Mouse (Mus musculus) G1E (cell line): ENCODE data around the gene Mrnip. TPM values are rescaled to one million over a fixed set of nuclear protein-coding genes. Genes with fewer than 3 reads are reported as not detected.

ENCODE experiments used
- ATAC-seq: 2 replicates; pipeline ENCODE4 v1.8.0; 2016; ENCODE audit warnings: mild to moderate bottlenecking; ENCODE audit not compliant: insufficient number of reproducible peaks, poor library complexity, low FRiP score, severe bottlenecking; ENCODE audit errors: extremely low read depth
- DNase-seq: peaks from one replicate; pipeline ENCODE4 v3.0.0; 2012; ENCODE audit warnings: low spot score
- H3K27me3 ChIP-seq: 2 replicates; pipeline ENCODE4 v1.6.1; 2012; ENCODE audit warnings: mild to moderate bottlenecking, low read length, inconsistent platforms; ENCODE audit not compliant: insufficient read depth
- H3K36me3 ChIP-seq: replicated peaks from 2 replicates; pipeline ENCODE3; 2012; ENCODE audit warnings: mild to moderate bottlenecking, inconsistent platforms
- H3K4me1 ChIP-seq: 2 replicates; pipeline ENCODE4 v1.6.1; 2012; ENCODE audit warnings: low read depth, low read length, inconsistent platforms, mixed read lengths; ENCODE audit not compliant: insufficient read depth
- H3K4me3 ChIP-seq: 2 replicates; pipeline ENCODE4 v1.5.1; 2012; ENCODE audit warnings: low read depth, mild to moderate bottlenecking, inconsistent platforms, low read length, moderate library complexity, mixed read lengths
- H3K9me3 ChIP-seq: replicated peaks from 2 replicates; pipeline ENCODE4 v1.6.1; 2012; ENCODE audit warnings: inconsistent platforms
- CTCF ChIP-seq: IDR thresholded peaks from 2 replicates; pipeline ENCODE4 v1.5.1; 2012; ENCODE audit warnings: low read depth, low read length, inconsistent platforms, mixed read lengths
- GATA1 ChIP-seq: IDR thresholded peaks from 2 replicates; pipeline ENCODE4 v1.6.1; 2012; ENCODE audit warnings: borderline replicate concordance, low read length, inconsistent platforms, mixed read lengths
- GATA2 ChIP-seq: IDR thresholded peaks from 2 replicates; pipeline ENCODE4 v1.6.1; 2012; ENCODE audit warnings: low read depth, low read length, inconsistent platforms, borderline replicate concordance
- POLR2AphosphoS5 ChIP-seq: IDR thresholded peaks from 2 replicates; pipeline ENCODE4 v1.6.1; 2012; ENCODE audit warnings: low read depth, low read length, inconsistent platforms; ENCODE audit not compliant: insufficient replicate concordance
- TAL1 ChIP-seq: conservative IDR thresholded peaks from 2 replicates; pipeline ENCODE4 v1.6.1; 2012; ENCODE audit warnings: low read depth, low read length, inconsistent platforms, mixed read lengths
- polyA plus RNA-seq: library from polyadenylated mRNA; stranded (reverse); fragments of >175 nt; gene quantifications from 2 replicates; pipeline ENCODE4 v1.2.3, GENCODE M21; 2012
- total RNA-seq, 2 experiments: library from RNA; stranded (forward) in 1 of 2; stranded (reverse) in 1 of 2; fragments of 200-1000 nt in 1 of 2; fragments of >200 nt in 1 of 2; fragmentation: Nextera tagmentation in 1 of 2; gene quantifications; 2 replicates each; pipeline ENCODE4 v1.2.3; 2014 to 2017

Gene Mrnip
- total and polyA plus RNA-seq, 3 experiments: 10.6 to 44.8 (median 17.6) TPM

DNA sequence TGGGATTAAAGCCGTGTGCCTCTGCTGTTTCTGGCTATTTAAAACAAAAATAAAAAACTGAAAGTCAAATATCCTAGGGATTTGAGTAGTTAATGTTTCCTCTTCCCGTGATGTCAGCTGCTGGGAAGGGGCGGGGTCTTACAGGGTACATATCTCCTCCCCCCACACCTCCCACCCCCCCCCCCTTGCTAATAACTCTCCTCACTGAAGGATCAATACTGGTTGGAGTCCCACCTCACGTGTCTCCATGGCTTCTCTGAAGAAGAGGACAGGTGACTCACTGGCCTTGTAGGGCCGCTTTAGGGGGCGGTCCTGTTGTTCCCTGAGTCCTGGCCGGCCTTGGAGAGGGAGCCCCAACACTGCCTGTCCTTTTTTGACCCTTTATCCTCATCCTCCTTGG, 14.4 kb downstream of the Mrnip start:
- Histone ChIP-seq H3K27me3 (no peaks in the 10 kb centered on the region), H3K9me3 (no peaks in the 10 kb centered on the region), H3K4me1 (peaks cover 5% of the 10 kb centered on the region; the same call in 1 of the 2 replicates), H3K4me3 (no peak overlapping the region), H3K36me3 (peaks cover 63% of the 10 kb centered on the region)
- no peak for DNase-seq
- TF ChIP-seq CTCF (no peak), GATA1 (no peak), GATA2 (no peak), POLR2AphosphoS5 (no peak), TAL1 (no peak)
- no peak for ATAC-seq

DNA sequence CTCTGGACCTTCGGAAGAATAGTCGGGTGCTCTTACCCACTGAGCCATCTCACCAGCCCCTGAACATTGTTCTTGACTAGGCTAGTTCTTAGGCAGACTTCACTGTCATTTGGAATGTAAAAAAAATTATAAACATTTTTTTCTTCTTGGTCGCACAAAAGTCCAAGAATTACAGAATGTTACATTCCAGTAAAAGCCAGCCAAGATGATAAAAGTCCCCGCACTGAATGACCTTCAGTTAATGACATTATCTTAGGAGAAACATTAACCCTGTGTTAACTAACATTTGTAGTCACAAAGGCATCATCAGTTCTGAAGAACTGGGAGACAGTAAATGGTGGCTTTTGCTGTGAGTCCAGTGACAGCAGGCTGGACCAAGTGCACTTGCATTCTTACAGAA, 16.1 kb downstream of the Mrnip start:
- Histone ChIP-seq H3K4me3 (no peak overlapping the region), H3K36me3 (peaks cover 68% of the 10 kb centered on the region), H3K9me3 (no peaks in the 10 kb centered on the region), H3K4me1 (peaks cover 20% of the 10 kb centered on the region), H3K27me3 (no peaks in the 10 kb centered on the region)
- ATAC-seq: no peak
- TF ChIP-seq CTCF (no peak), POLR2AphosphoS5 (no peak), GATA2 (no peak), TAL1 (no peak), GATA1 (no peak)
- DNase-seq: no peak

DNA sequence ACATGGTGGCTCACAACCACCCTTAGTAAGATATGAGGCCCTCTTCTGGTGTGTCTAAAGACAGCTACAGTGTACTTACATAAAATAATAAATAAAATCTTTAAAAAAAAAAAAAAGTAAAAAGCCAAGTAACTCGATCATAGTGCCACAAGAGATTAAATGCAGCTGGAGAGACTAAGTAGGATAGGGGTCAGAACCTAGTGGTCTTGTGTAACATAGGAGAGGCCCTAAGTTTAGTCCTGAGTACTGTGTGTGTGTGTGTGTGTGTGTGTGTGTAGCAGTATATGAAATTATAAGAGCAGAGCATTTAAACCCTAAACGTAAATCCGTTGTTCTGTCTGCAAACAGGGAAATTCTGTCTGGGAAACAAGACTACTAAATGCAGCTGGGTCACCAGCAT, 18.0 kb downstream of the Mrnip start:
- ATAC-seq (no peak), DNase-seq (no peak)
- TF ChIP-seq TAL1: no peak
- no peak for TF ChIP-seq GATA1
- no peak for TF ChIP-seq GATA2
- TF ChIP-seq POLR2AphosphoS5: no peak
- TF ChIP-seq CTCF: no peak
- H3K36me3 ChIP-seq: peaks cover 68% of the 10 kb centered on the region
- H3K27me3 ChIP-seq: no peaks in the 10 kb centered on the region
- H3K4me1 ChIP-seq: peaks cover 23% of the 10 kb centered on the region
- H3K4me3 ChIP-seq: no peak overlapping the region
- H3K9me3 ChIP-seq: no peaks in the 10 kb centered on the region

DNA sequence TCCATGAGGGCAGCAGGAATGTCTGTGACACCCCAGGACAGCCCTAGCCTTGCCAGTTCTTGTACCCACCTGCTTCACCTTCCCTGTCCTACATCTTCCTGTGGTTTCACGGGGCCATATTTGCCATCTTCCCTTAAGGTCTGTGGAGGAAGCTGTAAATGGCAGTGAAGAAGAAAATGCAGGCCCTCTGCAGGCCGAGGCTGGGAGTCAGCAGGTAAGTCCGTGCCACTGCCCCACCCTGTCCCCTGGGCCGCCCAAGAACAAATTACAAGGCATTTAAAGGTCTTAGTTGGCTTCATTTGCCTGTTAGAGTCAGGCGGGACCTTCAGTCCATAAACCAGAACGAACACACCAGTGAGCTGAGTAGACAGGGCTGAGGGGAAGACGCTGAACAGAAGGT, 19.8 kb downstream of the Mrnip start:
- Histone ChIP-seq H3K36me3 (peaks cover 73% of the 10 kb centered on the region), H3K9me3 (no peaks in the 10 kb centered on the region), H3K27me3 (no peaks in the 10 kb centered on the region), H3K4me3 (no peak overlapping the region), H3K4me1 (peaks cover 23% of the 10 kb centered on the region)
- DNase-seq (no peak), ATAC-seq (no peak)
- TF ChIP-seq TAL1 (no peak), GATA2 (no peak), GATA1 (no peak), CTCF (no peak), POLR2AphosphoS5 (no peak)

DNA sequence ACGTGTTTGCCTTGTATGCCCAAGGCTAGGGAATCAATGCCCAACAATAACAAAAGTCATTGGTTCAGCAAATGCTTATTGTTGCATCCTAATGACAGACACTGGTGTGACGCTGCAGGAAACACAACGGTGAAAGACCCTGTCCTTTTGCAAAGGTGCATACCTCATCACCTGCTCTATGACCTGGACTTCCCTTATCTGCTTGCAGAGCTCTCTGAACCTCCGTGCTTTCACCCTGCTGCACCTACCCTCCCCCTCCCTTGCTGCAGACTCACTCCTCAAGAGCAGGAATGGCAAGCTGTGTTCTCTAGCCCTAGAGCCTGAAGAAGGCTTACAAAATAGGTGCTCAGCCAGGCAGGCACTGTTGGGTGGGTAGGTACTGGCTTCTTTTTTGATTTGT, 20.5 kb downstream of the Mrnip start:
- Histone ChIP-seq H3K4me1 (peaks cover 24% of the 10 kb centered on the region), H3K4me3 (no peak overlapping the region), H3K36me3 (peaks cover 80% of the 10 kb centered on the region), H3K27me3 (no peaks in the 10 kb centered on the region), H3K9me3 (no peaks in the 10 kb centered on the region)
- DNase-seq: no peak
- no peak for ATAC-seq
- TF ChIP-seq GATA1: no peak
- no peak for TF ChIP-seq TAL1
- no peak for TF ChIP-seq CTCF
- TF ChIP-seq POLR2AphosphoS5: no peak

DNA sequence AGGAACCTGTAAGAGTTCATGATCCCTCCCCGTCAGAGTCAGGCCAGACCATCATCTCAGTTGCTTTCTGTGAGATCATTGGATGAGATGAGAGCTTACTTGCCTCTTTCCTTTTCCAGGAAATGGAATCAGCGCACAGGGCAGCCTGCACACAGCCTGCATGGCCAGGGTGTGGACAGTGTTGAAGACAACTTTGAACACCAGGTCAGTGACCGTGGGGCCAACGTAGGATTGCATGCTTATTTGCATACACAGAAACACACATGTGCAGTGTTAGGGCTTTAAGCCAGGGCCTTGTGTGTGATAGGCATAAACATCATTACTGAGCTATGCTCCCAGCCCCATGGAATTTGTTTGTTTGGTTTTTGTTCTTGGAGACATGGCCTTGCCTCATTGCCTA, 23.3 kb downstream of the Mrnip start:
- Histone ChIP-seq H3K4me3 (no peak overlapping the region), H3K36me3 (peaks cover 90% of the 10 kb centered on the region), H3K27me3 (no peaks in the 10 kb centered on the region), H3K9me3 (no peaks in the 10 kb centered on the region), H3K4me1 (peaks cover 20% of the 10 kb centered on the region)
- DNase-seq (no peak), ATAC-seq (no peak)
- TF ChIP-seq POLR2AphosphoS5 (no peak), GATA1 (no peak)

DNA sequence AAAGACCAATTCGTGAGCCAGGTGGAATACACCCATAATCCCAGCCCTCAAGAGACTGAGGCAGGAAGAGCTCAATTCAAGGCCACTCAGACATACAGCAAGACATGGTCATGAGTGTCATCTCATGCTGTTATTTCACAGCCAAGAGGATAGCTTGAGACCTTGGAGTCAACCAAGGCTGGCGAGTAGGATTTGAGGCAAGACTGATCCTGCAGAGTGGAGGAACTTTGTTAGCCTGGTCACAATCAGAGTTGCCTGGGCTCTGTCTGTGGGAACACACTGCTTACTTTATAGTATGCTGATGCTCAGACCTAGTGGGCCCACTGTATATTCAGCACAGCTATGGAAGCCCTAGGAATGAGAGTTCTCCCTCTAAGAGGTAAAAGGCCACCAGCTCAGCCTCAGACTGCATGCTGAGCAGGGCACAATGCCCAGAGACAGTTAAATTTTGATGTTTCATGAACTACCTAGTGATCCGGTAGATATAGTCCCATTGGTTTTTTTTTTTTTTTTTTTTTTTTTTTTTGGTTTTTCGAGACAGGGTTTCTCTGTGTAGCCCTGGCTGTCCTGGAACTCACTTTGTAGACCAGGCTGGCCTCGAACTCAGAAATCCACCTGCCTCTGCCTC, 24.1 kb downstream of the Mrnip start:
- no peak for TF ChIP-seq POLR2AphosphoS5
- TF ChIP-seq GATA1: no peak
- TF ChIP-seq TAL1: no peak
- TF ChIP-seq CTCF: no peak
- no peak for TF ChIP-seq GATA2
- DNase-seq (no peak), ATAC-seq (no peak)
- Histone ChIP-seq H3K9me3 (no peaks in the 10 kb centered on the region), H3K4me1 (peaks cover 21% of the 10 kb centered on the region), H3K27me3 (no peaks in the 10 kb centered on the region), H3K4me3 (no peak overlapping the region), H3K36me3 (peaks cover 96% of the 10 kb centered on the region)
